Mouse (Mus musculus): ENCODE results near the gene Slc7a7. TPM values are rescaled to one million over a fixed set of nuclear protein-coding genes. Genes with fewer than 3 reads are reported as not detected.
A peak's percentile ranks its signal among the peaks of the same experiment; 100 is the strongest.

Slc7a7 gene
- 4.3 and 4.9 TPM in 2 replicates for polyA plus RNA-seq (2015; fragmentation: Nextera tagmentation; extraction: Ambion mirVana)

GRCm38 (mm10) chr14:54417623-54418081 is at the start of gene Slc7a7:
Gene Slc7a7 (minus strand): TSS chr14:54417780.
- H3K9me3 ChIP-seq (replicated peaks; ENCODE audit: control insufficient read depth, low read length, poor library complexity, severe bottlenecking): no peaks in the 10 kb centered on the region
- H3K27ac ChIP-seq (ENCODE audit: low read length): no peak within 1 kb of the TSS
- H3K4me2 ChIP-seq (ENCODE audit: low read length): no peak within 1 kb of the TSS
- no peak within 1 kb of the TSS for H3K9ac ChIP-seq (ENCODE audit: low read depth, low read length)
- H3K4me3 ChIP-seq (ENCODE audit: low read depth, low read length): no peak within 1 kb of the TSS
- H3K4me1 ChIP-seq (ENCODE audit: control insufficient read depth, insufficient read depth, low read length): no peaks in the 10 kb centered on the region; the same call in 1 of the 2 replicates
- H3K27me3 ChIP-seq (ENCODE audit: control insufficient read depth, insufficient read depth, low read depth, low read length): peaks cover 8% of the 10 kb centered on the region; the same call in 1 of the 2 replicates
- no peaks in the 10 kb centered on the region for H3K36me3 ChIP-seq (ENCODE audit: control insufficient read depth, insufficient read depth, low read length)
- 5% methylated on average over 19 of the region's 19 CpGs for WGBS
- no peak for ATAC-seq

GRCm38 (mm10) chr14:54464293-54465005 is 46.9 kb upstream of the Slc7a7 start:
- H3K27me3 ChIP-seq (ENCODE audit: control insufficient read depth, insufficient read depth, low read depth, low read length): no peaks in the 10 kb centered on the region
- H3K27ac ChIP-seq (ENCODE audit: low read length): peak overlapping the region; percentile 59
- peak overlapping the region; percentile 84 for H3K9ac ChIP-seq (ENCODE audit: low read depth, low read length)
- WGBS: under 1% methylated on average over 55 of the region's 57 CpGs
- H3K4me2 ChIP-seq (ENCODE audit: low read length): peak overlapping the region; percentile 92
- peaks cover 14% of the 10 kb centered on the region for H3K36me3 ChIP-seq (ENCODE audit: control insufficient read depth, insufficient read depth, low read length)
- ATAC-seq: peak; percentile 85
- H3K4me1 ChIP-seq (ENCODE audit: control insufficient read depth, insufficient read depth, low read length): peaks cover 11% of the 10 kb centered on the region
- H3K9me3 ChIP-seq (replicated peaks; ENCODE audit: control insufficient read depth, low read length, poor library complexity, severe bottlenecking): no peaks in the 10 kb centered on the region
- H3K4me3 ChIP-seq (ENCODE audit: low read depth, low read length): peak overlapping the region; percentile 82

- H3K27me3 ChIP-seq (ENCODE audit: control insufficient read depth, insufficient read depth, low read depth, low read length): no peaks in the 10 kb centered on the region
- no peaks in the 10 kb centered on the region for H3K9me3 ChIP-seq (replicated peaks; ENCODE audit: control insufficient read depth, low read length, poor library complexity, severe bottlenecking)
- H3K4me1 ChIP-seq (ENCODE audit: control insufficient read depth, insufficient read depth, low read length): peaks cover 11% of the 10 kb centered on the region
- 0% methylated on average over 35 of the region's 35 CpGs for WGBS
- peak within 1 kb of the TSS; percentile 84 for H3K9ac ChIP-seq (ENCODE audit: low read depth, low read length)
- H3K4me2 ChIP-seq (ENCODE audit: low read length): peak within 1 kb of the TSS; percentile 92
- peak within 1 kb of the TSS; percentile 59 for H3K27ac ChIP-seq (ENCODE audit: low read length)
- peak within 1 kb of the TSS; percentile 82 for H3K4me3 ChIP-seq (ENCODE audit: low read depth, low read length)
- peak; percentile 90 for ATAC-seq
- H3K36me3 ChIP-seq (ENCODE audit: control insufficient read depth, insufficient read depth, low read length): peaks cover 9% of the 10 kb centered on the region
Measured at GRCm38 (mm10) chr14:54463959-54464292, 46.3 kb upstream of the Slc7a7 start, which contains the start of gene Lrp10. Gene Lrp10 (plus strand): TSS chr14:54464137.

GRCm38 (mm10) chr14:54463108-54463958 is 45.8 kb upstream of the Slc7a7 start:
- peak overlapping the region; percentile 82 for H3K4me3 ChIP-seq (ENCODE audit: low read depth, low read length)
- H3K9ac ChIP-seq (ENCODE audit: low read depth, low read length): peak overlapping the region; percentile 84
- H3K4me2 ChIP-seq (ENCODE audit: low read length): peak overlapping the region; percentile 92
- peaks cover 11% of the 10 kb centered on the region for H3K4me1 ChIP-seq (ENCODE audit: control insufficient read depth, insufficient read depth, low read length)
- WGBS: 15% methylated on average over 12 of the region's 12 CpGs
- peak; percentile 37 for ATAC-seq
- peaks cover 4% of the 10 kb centered on the region for H3K36me3 ChIP-seq (ENCODE audit: control insufficient read depth, insufficient read depth, low read length)
- H3K27me3 ChIP-seq (ENCODE audit: control insufficient read depth, insufficient read depth, low read depth, low read length): no peaks in the 10 kb centered on the region
- no peaks in the 10 kb centered on the region for H3K9me3 ChIP-seq (replicated peaks; ENCODE audit: control insufficient read depth, low read length, poor library complexity, severe bottlenecking)
- H3K27ac ChIP-seq (ENCODE audit: low read length): peak overlapping the region; percentile 59

- Histone ChIP-seq H3K9me3 (replicated peaks; ENCODE audit: control insufficient read depth, low read length, poor library complexity, severe bottlenecking) (no peaks in the 10 kb centered on the region), H3K27ac (ENCODE audit: low read length) (no peak overlapping the region), H3K4me2 (ENCODE audit: low read length) (no peak overlapping the region), H3K9ac (ENCODE audit: low read depth, low read length) (no peak overlapping the region), H3K27me3 (ENCODE audit: control insufficient read depth, insufficient read depth, low read depth, low read length) (no peaks in the 10 kb centered on the region), H3K4me1 (ENCODE audit: control insufficient read depth, insufficient read depth, low read length) (peaks cover 11% of the 10 kb centered on the region), H3K4me3 (ENCODE audit: low read depth, low read length) (no peak overlapping the region), H3K36me3 (ENCODE audit: control insufficient read depth, insufficient read depth, low read length) (no peaks in the 10 kb centered on the region)
- 76% methylated on average over 4 of the region's 4 CpGs for WGBS
- no peak for ATAC-seq
Measured at GRCm38 (mm10) chr14:54462146-54462545, 44.6 kb upstream of the Slc7a7 start.

GRCm38 (mm10) chr14:54457907-54458569 is 40.5 kb upstream of the Slc7a7 start:
- no peaks in the 10 kb centered on the region for H3K27me3 ChIP-seq (ENCODE audit: control insufficient read depth, insufficient read depth, low read depth, low read length)
- 88% methylated on average over 14 of the region's 14 CpGs for WGBS
- no peaks in the 10 kb centered on the region for H3K36me3 ChIP-seq (ENCODE audit: control insufficient read depth, insufficient read depth, low read length)
- no peak overlapping the region for H3K4me3 ChIP-seq (ENCODE audit: low read depth, low read length)
- H3K27ac ChIP-seq (ENCODE audit: low read length): no peak overlapping the region
- no peak for ATAC-seq
- H3K9ac ChIP-seq (ENCODE audit: low read depth, low read length): no peak overlapping the region
- no peaks in the 10 kb centered on the region for H3K4me1 ChIP-seq (ENCODE audit: control insufficient read depth, insufficient read depth, low read length)
- H3K4me2 ChIP-seq (ENCODE audit: low read length): no peak overlapping the region
- no peaks in the 10 kb centered on the region for H3K9me3 ChIP-seq (replicated peaks; ENCODE audit: control insufficient read depth, low read length, poor library complexity, severe bottlenecking)

GRCm38 (mm10) chr14:54454669-54455528 is 37.3 kb upstream of the Slc7a7 start:
- H3K4me3 ChIP-seq (ENCODE audit: low read depth, low read length): no peak overlapping the region
- H3K9ac ChIP-seq (ENCODE audit: low read depth, low read length): no peak overlapping the region
- H3K4me2 ChIP-seq (ENCODE audit: low read length): no peak overlapping the region
- no peaks in the 10 kb centered on the region for H3K9me3 ChIP-seq (replicated peaks; ENCODE audit: control insufficient read depth, low read length, poor library complexity, severe bottlenecking)
- H3K27ac ChIP-seq (ENCODE audit: low read length): no peak overlapping the region
- H3K36me3 ChIP-seq (ENCODE audit: control insufficient read depth, insufficient read depth, low read length): no peaks in the 10 kb centered on the region
- 83% methylated on average over 11 of the region's 11 CpGs for WGBS
- no peaks in the 10 kb centered on the region for H3K27me3 ChIP-seq (ENCODE audit: control insufficient read depth, insufficient read depth, low read depth, low read length)
- no peaks in the 10 kb centered on the region for H3K4me1 ChIP-seq (ENCODE audit: control insufficient read depth, insufficient read depth, low read length)
- ATAC-seq: no peak

GRCm38 (mm10) chr14:54453566-54453965 is 36.0 kb upstream of the Slc7a7 start:
- Histone ChIP-seq H3K36me3 (ENCODE audit: control insufficient read depth, insufficient read depth, low read length) (no peaks in the 10 kb centered on the region), H3K4me1 (ENCODE audit: control insufficient read depth, insufficient read depth, low read length) (no peaks in the 10 kb centered on the region), H3K9ac (ENCODE audit: low read depth, low read length) (no peak overlapping the region), H3K27me3 (ENCODE audit: control insufficient read depth, insufficient read depth, low read depth, low read length) (no peaks in the 10 kb centered on the region), H3K4me3 (ENCODE audit: low read depth, low read length) (no peak overlapping the region), H3K9me3 (replicated peaks; ENCODE audit: control insufficient read depth, low read length, poor library complexity, severe bottlenecking) (no peaks in the 10 kb centered on the region), H3K27ac (ENCODE audit: low read length) (no peak overlapping the region), H3K4me2 (ENCODE audit: low read length) (no peak overlapping the region)
- ATAC-seq: no peak
- WGBS: 83% methylated on average over 9 of the region's 9 CpGs

All from midbrain, embryonic 16.5 days (tissue).